Mouse (Mus musculus): ENCODE data around the gene Hspg2. TPM values are rescaled to one million over a fixed set of nuclear protein-coding genes. Genes with fewer than 3 reads are reported as not detected.
A peak's percentile ranks its signal among the peaks of the same experiment; 100 is the strongest.

Gene Hspg2
- polyA plus RNA-seq, 1 experiment from 2014 or later, result 3.4 TPM

DNA sequence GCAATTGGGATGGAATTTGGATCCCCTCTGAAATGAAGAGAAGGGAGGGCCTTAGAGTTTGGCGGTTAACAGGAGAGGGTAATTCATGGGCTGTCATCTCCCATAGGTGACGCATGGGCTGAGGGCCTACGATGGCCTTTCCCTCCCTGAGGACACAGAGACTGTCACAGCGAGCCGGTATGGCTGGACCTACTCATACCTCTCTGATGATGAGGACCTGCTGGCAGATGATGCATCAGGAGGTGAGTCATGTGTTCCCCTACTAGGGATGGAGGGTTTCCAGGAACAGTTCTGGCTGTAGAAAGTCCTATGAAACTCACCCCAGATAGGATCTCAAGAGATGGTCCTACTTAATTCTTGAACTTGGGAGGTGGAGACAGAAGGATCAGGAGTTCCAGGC, 32.4 kb downstream of the Hspg2 start:
- H3K27ac ChIP-seq (ENCODE audit: low read length), result no peak overlapping the region
- ATAC-seq, result no peak
- no peaks in the 10 kb centered on the region for H3K36me3 ChIP-seq (ENCODE audit: control insufficient read depth, insufficient read depth, low read length)
- H3K4me2 ChIP-seq (ENCODE audit: low read length), result no peak overlapping the region
- no peak overlapping the region for H3K4me3 ChIP-seq (ENCODE audit: low read depth, low read length)
- H3K4me1 ChIP-seq (ENCODE audit: control insufficient read depth, insufficient read depth, low read length), result no peaks in the 10 kb centered on the region
- no peaks in the 10 kb centered on the region for H3K9me3 ChIP-seq (replicated peaks; ENCODE audit: control insufficient read depth, low read length, poor library complexity, severe bottlenecking)
- no peaks in the 10 kb centered on the region for H3K27me3 ChIP-seq (ENCODE audit: control insufficient read depth, insufficient read depth, low read depth, low read length)
- WGBS, result 96% methylated on average over 5 of the region's 5 CpGs
- no peak overlapping the region for H3K9ac ChIP-seq (ENCODE audit: low read depth, low read length)

DNA sequence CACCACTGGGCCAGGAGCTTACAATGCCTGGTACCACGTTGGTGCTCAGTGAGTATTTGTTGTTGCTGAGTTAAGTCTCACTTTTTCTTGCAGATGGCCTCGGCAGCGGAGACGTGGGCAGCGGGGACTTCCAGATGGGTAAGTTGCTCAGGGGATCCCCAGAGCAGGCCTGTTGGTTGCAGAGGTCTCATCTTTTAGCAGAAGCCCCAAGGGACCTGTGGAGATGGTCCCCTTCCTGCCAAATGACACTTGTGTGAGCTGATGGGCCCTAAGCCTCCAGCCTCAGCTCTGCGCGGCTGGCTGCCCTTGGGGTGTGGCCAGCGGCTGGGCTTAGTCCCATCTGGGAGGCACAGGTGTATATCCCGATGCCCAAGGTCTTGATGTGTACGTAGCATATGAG, 33.6 kb downstream of the Hspg2 start:
- no peak overlapping the region for H3K4me2 ChIP-seq (ENCODE audit: low read length)
- WGBS, result 92% methylated on average over 10 of the region's 10 CpGs
- H3K9me3 ChIP-seq (replicated peaks; ENCODE audit: control insufficient read depth, low read length, poor library complexity, severe bottlenecking), result no peaks in the 10 kb centered on the region
- H3K27me3 ChIP-seq (ENCODE audit: control insufficient read depth, insufficient read depth, low read depth, low read length), result no peaks in the 10 kb centered on the region
- no peak for ATAC-seq
- H3K9ac ChIP-seq (ENCODE audit: low read depth, low read length), result no peak overlapping the region
- no peaks in the 10 kb centered on the region for H3K36me3 ChIP-seq (ENCODE audit: control insufficient read depth, insufficient read depth, low read length)
- H3K27ac ChIP-seq (ENCODE audit: low read length), result no peak overlapping the region
- no peaks in the 10 kb centered on the region for H3K4me1 ChIP-seq (ENCODE audit: control insufficient read depth, insufficient read depth, low read length)
- H3K4me3 ChIP-seq (ENCODE audit: low read depth, low read length), result no peak overlapping the region

- Histone ChIP-seq H3K4me1 (ENCODE audit: control insufficient read depth, insufficient read depth, low read length) (no peaks in the 10 kb centered on the region), H3K27ac (ENCODE audit: low read length) (no peak overlapping the region), H3K4me2 (ENCODE audit: low read length) (no peak overlapping the region), H3K27me3 (ENCODE audit: control insufficient read depth, insufficient read depth, low read depth, low read length) (no peaks in the 10 kb centered on the region), H3K4me3 (ENCODE audit: low read depth, low read length) (no peak overlapping the region), H3K36me3 (ENCODE audit: control insufficient read depth, insufficient read depth, low read length) (no peaks in the 10 kb centered on the region), H3K9me3 (replicated peaks; ENCODE audit: control insufficient read depth, low read length, poor library complexity, severe bottlenecking) (no peaks in the 10 kb centered on the region), H3K9ac (ENCODE audit: low read depth, low read length) (no peak overlapping the region)
- ATAC-seq, result no peak
- WGBS, result 76% methylated on average over 7 of the region's 7 CpGs
Measured at GRCm38 (mm10) chr4:137502801-137503200, 34.2 kb downstream of the Hspg2 start.

- Histone ChIP-seq H3K4me1 (ENCODE audit: control insufficient read depth, insufficient read depth, low read length) (no peaks in the 10 kb centered on the region), H3K27ac (ENCODE audit: low read length) (no peak overlapping the region), H3K4me2 (ENCODE audit: low read length) (no peak overlapping the region), H3K4me3 (ENCODE audit: low read depth, low read length) (no peak overlapping the region), H3K9me3 (replicated peaks; ENCODE audit: control insufficient read depth, low read length, poor library complexity, severe bottlenecking) (no peaks in the 10 kb centered on the region), H3K9ac (ENCODE audit: low read depth, low read length) (no peak overlapping the region), H3K27me3 (ENCODE audit: control insufficient read depth, insufficient read depth, low read depth, low read length) (no peaks in the 10 kb centered on the region), H3K36me3 (ENCODE audit: control insufficient read depth, insufficient read depth, low read length) (no peaks in the 10 kb centered on the region)
- WGBS, result 81% methylated on average over 6 of the region's 6 CpGs
- ATAC-seq, result 0 out of 2 replicates have a peak, but pooled peaks have one; percentile 32
Measured at GRCm38 (mm10) chr4:137503509-137503971, 35.0 kb downstream of the Hspg2 start.

- ATAC-seq, result no peak
- no peaks in the 10 kb centered on the region for H3K9me3 ChIP-seq (replicated peaks; ENCODE audit: control insufficient read depth, low read length, poor library complexity, severe bottlenecking)
- H3K9ac ChIP-seq (ENCODE audit: low read depth, low read length), result no peak overlapping the region
- WGBS, result 94% methylated on average over 10 of the region's 10 CpGs
- H3K36me3 ChIP-seq (ENCODE audit: control insufficient read depth, insufficient read depth, low read length), result no peaks in the 10 kb centered on the region
- H3K4me2 ChIP-seq (ENCODE audit: low read length), result no peak overlapping the region
- H3K27me3 ChIP-seq (ENCODE audit: control insufficient read depth, insufficient read depth, low read depth, low read length), result no peaks in the 10 kb centered on the region
- H3K4me3 ChIP-seq (ENCODE audit: low read depth, low read length), result no peak overlapping the region
- H3K4me1 ChIP-seq (ENCODE audit: control insufficient read depth, insufficient read depth, low read length), result no peaks in the 10 kb centered on the region; the same call in 1 of the 2 replicates
- H3K27ac ChIP-seq (ENCODE audit: low read length), result no peak overlapping the region
Measured at GRCm38 (mm10) chr4:137506629-137507028, 38.1 kb downstream of the Hspg2 start.

- no peak overlapping the region for H3K4me3 ChIP-seq (ENCODE audit: low read depth, low read length)
- ATAC-seq, result no peak
- no peaks in the 10 kb centered on the region for H3K27me3 ChIP-seq (ENCODE audit: control insufficient read depth, insufficient read depth, low read depth, low read length)
- H3K9me3 ChIP-seq (replicated peaks; ENCODE audit: control insufficient read depth, low read length, poor library complexity, severe bottlenecking), result no peaks in the 10 kb centered on the region
- H3K36me3 ChIP-seq (ENCODE audit: control insufficient read depth, insufficient read depth, low read length), result no peaks in the 10 kb centered on the region
- H3K27ac ChIP-seq (ENCODE audit: low read length), result no peak overlapping the region
- WGBS, result 86% methylated on average over 9 of the region's 9 CpGs
- H3K4me1 ChIP-seq (ENCODE audit: control insufficient read depth, insufficient read depth, low read length), result no peaks in the 10 kb centered on the region; the same call in 1 of the 2 replicates
- H3K9ac ChIP-seq (ENCODE audit: low read depth, low read length), result no peak overlapping the region
- no peak overlapping the region for H3K4me2 ChIP-seq (ENCODE audit: low read length)
Measured at GRCm38 (mm10) chr4:137509528-137509927, 41.0 kb downstream of the Hspg2 start.

GRCm38 (mm10) chr4:137510021-137510696, 41.6 kb downstream of the Hspg2 start:
- H3K9me3 ChIP-seq (replicated peaks; ENCODE audit: control insufficient read depth, low read length, poor library complexity, severe bottlenecking), result no peaks in the 10 kb centered on the region
- 70% methylated on average over 15 of the region's 15 CpGs for WGBS
- no peaks in the 10 kb centered on the region for H3K36me3 ChIP-seq (ENCODE audit: control insufficient read depth, insufficient read depth, low read length)
- no peak overlapping the region for H3K4me2 ChIP-seq (ENCODE audit: low read length)
- ATAC-seq, result no peak
- H3K4me1 ChIP-seq (ENCODE audit: control insufficient read depth, insufficient read depth, low read length), result no peaks in the 10 kb centered on the region; the same call in 1 of the 2 replicates
- no peak overlapping the region for H3K27ac ChIP-seq (ENCODE audit: low read length)
- no peak overlapping the region for H3K9ac ChIP-seq (ENCODE audit: low read depth, low read length)
- no peak overlapping the region for H3K4me3 ChIP-seq (ENCODE audit: low read depth, low read length)
- no peaks in the 10 kb centered on the region for H3K27me3 ChIP-seq (ENCODE audit: control insufficient read depth, insufficient read depth, low read depth, low read length)

GRCm38 (mm10) chr4:137512897-137513296, 44.3 kb downstream of the Hspg2 start:
- Histone ChIP-seq H3K4me1 (ENCODE audit: control insufficient read depth, insufficient read depth, low read length) (no peaks in the 10 kb centered on the region; the same call in 1 of the 2 replicates), H3K9ac (ENCODE audit: low read depth, low read length) (no peak overlapping the region), H3K27me3 (ENCODE audit: control insufficient read depth, insufficient read depth, low read depth, low read length) (no peaks in the 10 kb centered on the region), H3K36me3 (ENCODE audit: control insufficient read depth, insufficient read depth, low read length) (no peaks in the 10 kb centered on the region), H3K27ac (ENCODE audit: low read length) (no peak overlapping the region), H3K9me3 (replicated peaks; ENCODE audit: control insufficient read depth, low read length, poor library complexity, severe bottlenecking) (no peaks in the 10 kb centered on the region), H3K4me2 (ENCODE audit: low read length) (no peak overlapping the region), H3K4me3 (ENCODE audit: low read depth, low read length) (no peak overlapping the region)
- 88% methylated on average over 6 of the region's 6 CpGs for WGBS
- no peak for ATAC-seq

DNA sequence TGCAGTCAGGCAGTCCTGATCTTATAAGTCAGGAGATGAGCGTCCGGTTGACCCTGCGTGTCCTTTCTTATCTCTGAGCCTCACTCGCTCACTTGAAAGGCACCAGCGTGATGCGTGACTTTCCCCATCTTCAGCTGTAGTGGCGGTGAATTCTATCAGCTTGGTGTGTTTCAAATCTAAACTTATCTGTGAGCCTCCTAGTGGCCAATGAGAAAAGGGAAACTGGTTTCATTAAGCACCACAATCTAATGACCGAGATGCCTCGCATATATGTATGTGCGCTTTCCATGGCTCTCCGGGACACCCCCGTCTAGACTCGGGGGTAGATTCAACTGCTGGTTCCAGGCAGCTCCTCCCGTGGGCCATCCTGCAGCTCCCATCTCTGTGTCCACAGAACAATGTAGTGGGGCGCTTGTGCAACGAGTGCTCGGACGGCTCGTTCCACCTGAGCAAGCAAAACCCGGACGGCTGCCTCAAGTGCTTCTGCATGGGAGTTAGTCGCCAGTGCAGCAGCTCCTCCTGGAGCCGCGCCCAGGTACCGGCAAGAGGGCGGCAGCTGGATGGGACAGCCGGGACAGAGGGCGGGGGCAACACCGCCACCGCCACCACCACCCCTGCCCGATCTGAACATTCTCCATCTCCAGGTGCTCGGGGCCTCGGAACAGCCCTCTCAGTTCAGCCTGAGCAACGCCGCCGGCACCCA, 49.6 kb downstream of the Hspg2 start:
- ATAC-seq, result no peak
- Histone ChIP-seq H3K27ac (ENCODE audit: low read length) (no peak overlapping the region), H3K36me3 (ENCODE audit: control insufficient read depth, insufficient read depth, low read length) (no peaks in the 10 kb centered on the region), H3K4me2 (ENCODE audit: low read length) (no peak overlapping the region), H3K4me1 (ENCODE audit: control insufficient read depth, insufficient read depth, low read length) (no peaks in the 10 kb centered on the region), H3K4me3 (ENCODE audit: low read depth, low read length) (no peak overlapping the region), H3K9ac (ENCODE audit: low read depth, low read length) (no peak overlapping the region), H3K9me3 (replicated peaks; ENCODE audit: control insufficient read depth, low read length, poor library complexity, severe bottlenecking) (no peaks in the 10 kb centered on the region), H3K27me3 (ENCODE audit: control insufficient read depth, insufficient read depth, low read depth, low read length) (no peaks in the 10 kb centered on the region)
- WGBS, result 85% methylated on average over 36 of the region's 36 CpGs

Data from midbrain, embryonic 16.5 days (tissue).